Mouse (Mus musculus) heart, postnatal 0 days (tissue): ENCODE data around the gene Scn1b.

Experiments
- CTCF ChIP-seq: IDR thresholded peaks from 2 replicates; pipeline ENCODE4 v1.5.1; 2016; ENCODE audit warnings: antibody characterized with exemption, control low read depth, low read depth
- EP300 ChIP-seq: IDR thresholded peaks from 2 replicates; pipeline ENCODE4 v1.6.1; 2016; ENCODE audit warnings: antibody characterized with exemption, low read depth

DNA sequence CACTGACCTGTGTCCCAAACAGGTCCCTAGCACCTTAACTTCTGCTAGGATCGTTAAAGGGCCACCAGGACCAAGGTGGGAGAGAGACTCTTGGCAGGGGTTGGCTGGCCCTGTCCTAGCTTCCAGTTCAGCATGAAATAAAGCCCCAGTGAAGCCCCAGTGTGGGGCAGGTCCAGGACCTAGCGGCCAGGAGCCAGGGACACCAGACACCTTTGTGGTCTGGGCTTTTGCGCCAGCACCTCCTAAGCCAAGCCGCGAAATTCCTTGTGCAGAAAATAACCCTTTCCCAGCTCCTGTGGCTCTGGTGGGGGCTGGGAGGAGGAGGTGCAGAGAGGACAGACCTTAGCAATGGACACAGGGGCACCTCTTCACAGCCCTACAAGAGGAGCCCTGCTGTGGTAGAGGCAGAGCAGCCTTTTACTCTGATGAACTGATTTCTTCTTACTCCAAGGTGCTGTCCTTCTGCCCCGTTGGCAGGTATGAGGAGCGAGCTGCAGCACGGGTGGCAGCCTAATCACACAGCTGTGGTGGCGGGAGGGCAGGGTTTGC, 1.4 kb upstream of the Scn1b start:
- TF ChIP-seq CTCF (no peak), EP300 (no peak)
